Mouse (Mus musculus): ENCODE results near the gene Auts2.

Auts2 gene

DNA sequence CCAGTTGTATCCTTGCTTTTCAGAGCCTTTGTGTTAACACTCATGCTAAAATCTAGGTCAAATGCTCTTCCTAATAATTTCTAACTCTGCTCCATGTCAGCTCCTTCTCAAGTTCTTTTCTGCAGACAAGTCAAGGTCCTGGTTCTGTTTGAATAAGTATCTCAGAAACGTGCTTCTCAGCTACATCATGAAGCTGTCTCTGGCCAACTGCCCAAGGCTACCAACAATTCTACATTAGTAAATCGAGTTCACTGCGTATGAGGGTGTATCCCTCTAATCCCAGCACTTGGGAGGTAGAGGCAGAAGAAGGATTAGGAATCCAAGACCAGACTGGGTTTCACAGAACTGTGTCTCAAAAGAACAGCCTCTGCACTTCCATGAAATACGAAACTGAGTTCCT, 1109.9 kb downstream of the Auts2 start:
- DNase-seq (ENCODE audit: low spot score): no peak

DNA sequence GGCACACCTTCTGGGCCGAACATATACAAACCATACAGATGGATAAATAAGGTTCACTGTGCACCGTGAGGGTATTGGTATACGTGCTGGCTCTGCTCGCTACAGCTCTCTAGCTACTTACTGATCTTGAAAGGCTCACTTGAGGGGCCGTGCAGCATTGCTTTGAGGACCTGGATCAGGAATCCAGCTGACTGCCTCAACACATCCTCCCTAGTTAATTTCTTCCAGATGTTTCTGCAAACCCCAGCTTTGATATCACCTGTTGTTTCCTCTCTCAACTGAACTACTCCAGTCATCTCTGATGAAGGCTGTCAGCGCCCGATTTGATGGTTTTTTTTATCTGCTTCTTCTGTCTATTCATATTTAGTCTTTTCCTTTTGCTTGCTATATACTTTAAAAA, 1111.2 kb downstream of the Auts2 start:
- DNase-seq (ENCODE audit: low spot score): no peak

DNA sequence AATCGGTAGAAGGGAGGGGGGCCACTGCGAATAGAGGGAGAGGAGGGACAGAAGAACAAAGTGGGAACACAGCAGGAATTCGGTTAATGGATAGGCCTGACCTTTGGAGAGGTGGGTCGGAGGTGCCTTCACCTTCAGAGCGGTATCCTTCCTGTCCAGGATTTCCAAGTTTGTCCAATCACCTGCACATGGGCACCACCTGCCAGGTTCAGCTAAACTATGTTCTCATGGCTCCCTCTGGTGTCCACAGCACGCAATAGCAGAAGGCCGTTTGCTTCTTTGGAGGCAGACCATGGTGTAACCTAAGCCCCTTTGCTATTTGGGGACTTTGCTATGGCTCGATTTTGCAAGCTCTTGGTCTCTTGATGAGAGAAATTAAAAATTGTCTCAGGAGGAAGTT, 1113.0 kb downstream of the Auts2 start:
- peak; percentile 60 for DNase-seq (ENCODE audit: low spot score)

DNA sequence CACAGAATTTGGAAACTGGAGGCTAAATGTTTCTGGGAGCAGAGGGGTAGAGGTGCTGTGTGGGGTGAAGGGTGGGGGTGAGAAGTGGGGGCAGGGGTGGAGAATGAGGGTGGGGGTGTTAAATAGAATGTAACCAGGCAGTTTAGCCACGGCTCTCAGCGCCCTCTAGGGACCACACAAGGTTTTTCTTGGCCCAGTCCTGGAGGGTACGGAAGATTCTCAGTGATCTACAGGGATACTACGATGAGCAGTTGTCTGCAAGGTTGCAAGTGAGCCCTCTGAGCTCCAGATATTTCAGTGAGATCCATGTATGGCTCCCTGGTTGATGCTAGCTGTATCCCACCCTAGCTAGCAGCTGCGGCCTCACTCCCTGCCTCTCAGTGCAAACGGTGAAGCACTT, 1113.6 kb downstream of the Auts2 start:
- DNase-seq (ENCODE audit: low spot score): no peak

DNA sequence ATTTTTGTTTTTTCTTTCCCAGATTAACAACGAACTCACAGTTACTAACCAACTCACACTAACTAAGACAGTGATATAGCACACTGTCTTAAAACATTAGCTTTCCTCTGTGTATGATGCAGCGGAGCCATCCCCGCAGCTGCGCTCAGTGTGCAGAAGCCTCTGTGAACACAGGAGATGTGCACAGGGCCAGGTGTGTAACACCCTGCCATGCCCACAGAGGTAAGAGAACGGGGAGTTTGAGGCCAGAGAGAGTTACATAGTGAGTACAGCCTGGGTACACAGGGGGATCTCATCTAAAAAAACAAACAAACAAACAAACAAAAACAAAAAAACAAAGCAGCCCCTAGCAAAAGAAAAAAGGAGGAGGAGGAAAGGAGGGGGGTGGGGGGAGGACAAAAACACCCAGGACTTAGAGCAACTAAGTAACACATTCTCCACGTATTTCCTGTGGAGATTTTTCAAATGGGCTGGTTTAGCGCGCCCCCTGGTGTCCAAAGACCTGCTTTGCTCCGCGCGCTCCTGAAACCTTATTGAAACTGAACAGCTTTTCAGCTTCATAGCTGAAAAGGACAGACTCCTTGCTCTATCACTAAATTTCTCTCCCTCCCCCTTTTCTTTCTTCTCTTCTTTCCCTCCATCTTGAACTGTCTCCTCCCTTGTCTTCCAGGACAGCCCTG, 1115.3 kb downstream of the Auts2 start:
- DNase-seq (ENCODE audit: low spot score): peak; percentile 55

DNA sequence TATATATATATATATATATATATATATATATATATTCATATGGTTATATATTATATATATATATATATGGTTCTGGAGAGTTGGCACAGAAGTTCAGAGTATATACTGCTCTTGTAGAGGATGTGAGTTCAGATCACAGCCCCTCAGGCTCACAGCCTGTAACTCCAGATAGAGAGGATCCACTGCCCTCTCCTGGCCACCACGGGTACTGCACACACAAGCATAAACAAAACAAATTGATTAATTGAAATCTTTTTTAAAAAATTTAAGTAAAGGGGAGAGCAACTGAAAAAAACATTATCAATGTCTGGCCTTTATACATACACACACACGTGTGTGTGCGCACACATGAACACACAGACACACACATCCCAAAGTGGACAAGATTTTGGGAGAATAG, 1120.4 kb downstream of the Auts2 start:
- no peak for DNase-seq (ENCODE audit: low spot score)

DNA sequence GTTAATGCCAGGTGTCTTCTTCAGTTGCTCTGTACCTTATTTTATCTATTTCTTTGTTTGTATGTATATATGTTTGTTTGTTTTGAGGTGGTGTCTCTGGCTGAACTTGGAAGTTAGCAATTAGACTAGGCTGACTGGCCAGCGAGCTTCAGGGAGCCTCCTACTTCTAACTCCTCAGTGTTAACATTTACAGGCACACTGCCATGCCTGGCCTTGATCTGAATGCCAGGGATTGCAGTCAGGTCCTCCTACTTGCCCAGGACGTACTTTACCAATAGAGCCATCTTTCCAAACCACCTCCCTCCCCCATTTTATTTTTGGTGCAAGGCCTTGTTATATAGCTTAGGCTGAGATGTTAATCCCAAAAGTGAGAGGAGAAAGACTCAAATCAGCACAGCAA, 1122.7 kb downstream of the Auts2 start:
- no peak for DNase-seq (ENCODE audit: low spot score)

DNA sequence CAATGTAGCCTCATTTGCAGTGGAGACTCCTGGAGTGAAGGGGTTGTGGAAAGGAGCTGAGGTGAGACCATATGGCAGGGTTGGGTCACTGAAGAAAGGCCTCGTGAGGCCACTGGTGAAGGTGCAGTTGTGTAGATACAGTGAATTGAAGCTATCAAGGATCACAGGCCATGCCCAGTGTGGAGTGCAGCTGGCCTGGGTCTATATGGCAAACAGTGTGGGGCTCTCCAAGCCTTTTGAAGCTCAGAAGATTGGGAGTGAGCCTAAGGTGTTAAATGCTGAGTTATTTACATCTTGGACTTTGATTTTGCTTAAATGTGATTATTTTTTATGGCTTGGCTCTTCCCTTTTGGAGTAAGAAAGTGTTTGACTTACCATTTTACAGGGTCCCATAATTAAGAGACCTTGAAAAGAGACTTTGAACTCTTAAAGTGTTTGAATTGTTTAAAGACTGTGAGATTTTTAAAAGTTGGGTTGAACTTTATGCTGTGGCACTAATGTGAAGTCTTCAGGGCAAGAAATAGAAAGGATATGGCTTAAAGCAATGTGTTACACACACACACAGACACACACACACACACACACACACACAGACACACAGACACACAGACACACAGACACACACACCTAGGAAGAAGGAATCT, 1127.1 kb downstream of the Auts2 start:
- DNase-seq (ENCODE audit: low spot score): no peak

DNA sequence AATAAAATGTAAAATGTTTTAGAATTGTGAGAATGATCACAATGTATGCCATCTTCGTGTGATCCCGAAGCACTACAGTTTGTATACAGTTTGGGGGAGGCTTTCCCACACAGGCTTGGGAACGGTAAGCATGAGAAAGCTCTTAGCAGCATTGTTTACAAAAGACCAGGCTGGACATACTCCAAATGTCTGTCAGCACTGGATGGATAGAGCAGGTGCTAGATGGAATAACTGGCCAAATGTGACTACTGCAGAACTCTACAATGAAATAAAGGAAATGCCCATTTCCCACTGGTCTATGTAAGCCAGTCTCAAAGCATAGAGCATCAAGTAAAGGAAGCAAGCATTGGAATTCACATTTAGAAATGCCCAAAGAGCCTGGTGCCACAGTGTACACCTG, 1144.9 kb downstream of the Auts2 start:
- no peak for DNase-seq (ENCODE audit: low spot score)

DNA sequence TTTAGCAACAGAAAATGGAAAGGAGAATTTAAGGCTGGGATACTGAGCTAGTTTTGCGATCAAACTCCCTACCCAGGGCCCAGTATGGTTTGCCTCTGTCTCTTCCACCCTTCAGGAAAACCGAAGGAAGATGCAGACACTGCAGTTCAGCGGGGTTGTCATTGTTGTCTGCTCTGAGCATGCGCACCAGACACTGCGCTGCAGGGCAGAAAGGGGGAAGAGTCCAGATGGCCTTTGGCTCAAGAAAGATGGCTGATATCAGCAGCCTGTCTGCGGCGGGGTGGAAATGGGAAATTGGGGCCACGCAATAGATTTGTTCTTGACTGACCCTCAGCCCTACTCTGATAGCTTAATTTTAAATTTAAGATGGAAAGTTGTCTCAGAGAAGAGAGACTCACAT, 1147.4 kb downstream of the Auts2 start:
- DNase-seq (ENCODE audit: low spot score): no peak

Measured in layer of hippocampus, adult 9-10 months (tissue).